Mouse (Mus musculus): ENCODE data around the gene Plod1. TPM values are rescaled to one million over a fixed set of nuclear protein-coding genes. Genes with fewer than 3 reads are reported as not detected.
"Not testable (repeated sequence)": the region's sequence is repeated elsewhere in the genome, so short reads cannot be mapped to it uniquely, and the experiment has no call there.

Plod1 gene
- total RNA-seq, 2 experiments from 2014 or later: 10.5 to 22.9 TPM

DNA sequence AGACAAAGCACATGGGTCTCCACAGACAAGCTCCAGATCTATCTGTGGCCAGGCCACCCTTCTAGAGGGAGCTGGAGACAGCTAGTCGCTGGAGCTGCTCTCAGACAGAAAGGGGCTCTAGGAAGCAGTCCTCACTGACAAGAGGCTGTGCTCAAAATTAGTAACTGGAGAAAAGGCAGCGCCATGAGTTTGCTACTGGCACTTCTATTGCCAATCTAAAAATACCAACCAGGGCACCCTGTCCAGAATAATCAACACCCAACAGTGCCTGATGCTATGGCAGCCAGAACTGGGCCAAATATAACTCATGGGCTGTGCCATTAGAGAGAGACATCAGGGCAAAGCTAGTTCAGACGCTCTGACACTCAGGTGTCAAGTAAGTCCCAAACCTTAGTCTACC is 39.2 kb downstream of the Plod1 start:
- no peak for ATAC-seq (ENCODE audit: poor library complexity, severe bottlenecking)

DNA sequence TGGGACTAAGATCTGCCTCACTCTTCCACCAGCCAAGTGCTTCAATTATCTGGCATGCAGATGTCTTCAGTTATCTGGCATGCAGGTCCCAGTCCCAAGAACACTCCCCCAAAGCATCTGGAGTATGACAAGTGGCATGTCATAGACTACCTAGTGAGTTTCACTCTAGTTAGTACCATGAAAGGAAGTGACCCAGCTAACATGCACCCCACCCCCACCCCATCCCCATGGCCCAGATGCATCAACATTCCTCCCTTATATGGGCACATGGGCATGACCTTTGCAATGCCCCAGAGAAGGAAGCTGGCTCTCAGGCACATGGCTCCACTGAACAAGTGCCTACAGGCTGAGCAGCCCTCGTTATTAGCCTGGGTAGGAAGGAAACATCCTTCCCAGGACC is 40.2 kb downstream of the Plod1 start:
- ATAC-seq (ENCODE audit: poor library complexity, severe bottlenecking): no peak

DNA sequence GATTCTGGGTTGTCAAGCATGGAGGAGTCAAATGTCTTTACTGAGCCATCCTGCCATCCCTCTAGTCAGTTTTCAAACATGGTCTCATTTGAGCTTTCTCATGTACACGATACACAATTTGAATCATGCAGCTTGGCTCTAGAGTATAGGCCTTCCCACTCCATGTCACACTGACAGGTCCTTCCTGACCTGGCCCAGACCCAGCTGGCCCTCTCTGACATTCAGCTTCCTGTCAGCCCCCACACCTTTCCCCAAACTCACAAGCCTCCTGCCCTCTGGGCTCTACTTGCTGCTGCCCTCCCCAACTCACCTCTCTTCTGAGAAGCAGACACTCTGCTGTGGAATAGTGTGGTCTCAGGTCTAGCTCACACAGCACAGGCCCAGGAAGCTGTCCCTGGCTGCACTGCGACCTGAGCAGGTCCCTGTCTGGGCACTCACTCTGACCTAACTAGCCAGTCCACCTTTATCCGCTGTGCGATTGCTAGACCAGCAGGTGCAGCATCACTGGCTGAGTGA is 40.7 kb downstream of the Plod1 start:
- no peak for ATAC-seq (ENCODE audit: poor library complexity, severe bottlenecking)

DNA sequence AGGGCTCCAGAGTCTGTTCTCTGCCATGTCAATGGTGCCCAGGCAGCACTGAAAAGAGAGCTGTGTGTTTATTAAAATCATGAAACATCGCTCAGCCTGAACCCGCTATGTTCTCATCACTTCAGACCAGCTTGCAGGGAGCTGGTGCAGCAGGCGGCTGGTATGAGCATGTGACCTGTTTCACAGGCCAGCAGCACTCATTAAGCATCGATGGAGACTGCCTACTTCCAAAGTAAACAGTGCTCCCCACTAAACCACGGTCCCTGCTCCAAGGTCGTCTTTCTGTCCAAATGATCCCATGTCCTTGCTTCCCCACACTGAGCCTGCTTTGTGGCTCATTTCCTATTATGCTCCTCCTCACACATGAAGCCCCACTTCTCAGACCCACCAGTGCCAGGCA is 46.2 kb downstream of the Plod1 start:
- no peak for ATAC-seq (ENCODE audit: poor library complexity, severe bottlenecking)

- no peak for ATAC-seq (ENCODE audit: poor library complexity, severe bottlenecking)
Measured at GRCm38 (mm10) chr4:147888237-147888636, 48.3 kb downstream of the Plod1 start.

- no peak for ATAC-seq (ENCODE audit: poor library complexity, severe bottlenecking)
Measured at GRCm38 (mm10) chr4:147887277-147887676, 49.3 kb downstream of the Plod1 start.

DNA sequence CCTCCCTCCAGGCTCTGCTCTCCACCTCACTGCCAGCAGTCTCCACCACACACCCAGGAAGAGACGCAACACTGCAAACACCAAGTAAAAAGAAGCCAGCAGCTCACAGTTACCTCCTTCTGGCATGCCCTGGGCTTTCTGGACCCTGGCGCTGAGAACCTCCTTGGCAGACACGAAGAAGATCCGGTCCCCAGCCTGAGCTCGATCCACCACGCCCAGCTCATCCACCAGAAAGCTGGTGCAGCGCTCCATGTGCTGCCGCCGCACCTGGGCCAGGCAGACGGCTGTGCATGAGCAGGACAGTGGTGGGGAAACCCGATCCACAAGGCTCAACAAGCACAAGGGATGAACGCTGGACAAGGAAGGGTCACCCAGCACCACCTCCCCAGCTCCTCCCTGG is 50.4 kb downstream of the Plod1 start:
- ATAC-seq (ENCODE audit: poor library complexity, severe bottlenecking): no peak

- ATAC-seq (ENCODE audit: poor library complexity, severe bottlenecking): no peak
Measured at GRCm38 (mm10) chr4:147884138-147884537, 52.4 kb downstream of the Plod1 start.

DNA sequence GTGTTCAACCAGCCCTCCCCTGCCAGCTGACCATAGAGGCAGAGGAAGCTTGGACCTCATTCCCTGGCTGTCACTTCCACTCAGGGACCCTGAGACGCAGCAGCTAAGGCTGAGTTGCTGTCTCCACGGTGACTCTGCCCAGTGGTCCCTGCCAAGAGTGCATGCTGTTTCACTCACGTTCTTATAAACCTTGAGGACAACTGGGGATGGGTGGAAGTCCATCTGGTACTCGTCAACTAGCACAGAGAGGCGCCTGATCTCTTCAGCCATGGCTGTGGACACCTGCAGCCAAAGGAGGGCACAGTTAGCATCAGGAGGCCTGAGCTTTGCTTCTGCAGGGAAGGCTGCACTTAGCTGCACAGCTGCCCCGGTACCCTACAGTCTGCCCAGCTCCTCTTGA is 53.5 kb downstream of the Plod1 start:
- ATAC-seq (ENCODE audit: poor library complexity, severe bottlenecking): no peak

DNA sequence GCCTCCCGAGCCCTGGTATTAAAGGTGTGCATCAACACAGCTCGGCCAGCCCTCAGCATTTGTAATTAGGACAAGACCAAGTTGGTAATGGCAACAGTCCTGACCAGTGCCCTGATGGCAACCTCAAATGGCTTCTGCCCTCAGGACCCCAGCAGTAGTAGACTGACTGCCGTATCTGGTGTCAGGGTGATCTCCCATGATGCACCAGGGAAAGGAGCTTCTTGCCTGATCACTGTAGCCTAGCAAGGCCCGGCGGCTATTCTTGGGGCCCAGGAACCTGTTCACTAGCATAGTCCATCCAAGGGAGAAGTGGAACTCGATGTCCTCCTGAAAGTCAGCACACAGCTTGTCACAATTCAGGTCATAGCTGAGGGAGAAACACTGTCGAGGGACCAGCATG is 54.8 kb downstream of the Plod1 start:
- no peak for ATAC-seq (ENCODE audit: poor library complexity, severe bottlenecking)

DNA sequence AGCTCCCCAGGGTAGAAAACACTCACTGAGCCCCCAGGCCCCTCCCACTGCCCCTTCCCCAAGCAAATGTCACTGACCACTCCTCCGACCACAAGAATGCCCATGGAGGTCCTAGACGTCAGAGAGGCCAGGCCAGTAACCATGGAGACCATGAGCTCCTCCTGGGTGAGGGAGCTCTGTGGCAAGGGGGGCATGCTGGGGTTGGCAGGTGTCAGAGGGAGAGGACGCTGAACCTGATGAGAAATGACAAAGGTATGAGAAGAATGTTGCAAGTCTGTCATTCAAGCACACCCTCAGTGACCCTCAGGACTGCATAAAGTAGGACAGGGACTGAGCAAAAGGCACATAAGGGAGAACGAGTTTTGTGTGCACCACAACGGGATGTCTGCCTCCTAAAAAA is 56.7 kb downstream of the Plod1 start:
- no peak for ATAC-seq (ENCODE audit: poor library complexity, severe bottlenecking)

DNA sequence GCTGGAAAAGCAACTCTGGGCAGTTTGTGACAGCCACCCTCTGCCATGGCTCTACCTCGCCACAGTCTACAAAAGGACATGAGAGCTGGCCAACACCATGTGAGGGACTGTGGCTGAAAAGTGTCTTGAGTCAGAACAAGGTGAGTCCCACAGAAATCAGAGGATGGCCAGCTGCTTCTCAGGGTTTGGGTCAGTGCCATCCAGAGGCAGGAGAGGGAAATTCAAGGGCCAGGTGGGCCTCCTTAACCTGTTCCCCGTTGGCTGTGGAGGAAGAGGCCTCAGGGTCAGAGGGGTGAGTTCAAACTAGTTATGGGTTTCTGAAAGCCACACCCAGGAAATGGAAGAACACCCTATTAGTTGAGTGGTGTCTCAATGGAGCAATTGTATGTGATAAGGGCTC is 57.1 kb downstream of the Plod1 start:
- no peak; the same call in 1 of the 2 replicates for ATAC-seq (ENCODE audit: poor library complexity, severe bottlenecking)

DNA sequence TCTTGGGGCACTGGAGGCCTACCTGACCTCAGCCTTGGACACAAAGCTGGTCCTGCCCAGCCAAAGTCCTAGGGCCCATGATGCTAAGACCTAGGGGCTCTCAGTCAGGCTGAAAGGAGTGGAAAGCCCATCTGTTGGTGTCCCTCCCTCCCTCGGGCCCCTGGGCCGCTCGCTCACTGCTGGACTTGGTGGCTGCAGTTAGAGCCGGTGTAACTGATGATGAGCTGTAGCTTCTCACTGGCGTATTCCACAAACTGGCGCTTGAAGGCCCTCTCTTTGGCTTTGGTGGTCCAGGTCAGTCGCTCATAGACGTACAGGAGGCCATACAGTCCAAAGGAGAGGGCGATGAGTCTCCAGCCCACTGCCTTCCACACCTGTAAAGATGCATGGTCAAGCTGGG is 58.0 kb downstream of the Plod1 start:
- ATAC-seq (ENCODE audit: poor library complexity, severe bottlenecking): no peak

GRCm38 (mm10) chr4:147875852-147876575 is 60.6 kb downstream of the Plod1 start:
- ATAC-seq (ENCODE audit: poor library complexity, severe bottlenecking): peak; percentile 53

DNA sequence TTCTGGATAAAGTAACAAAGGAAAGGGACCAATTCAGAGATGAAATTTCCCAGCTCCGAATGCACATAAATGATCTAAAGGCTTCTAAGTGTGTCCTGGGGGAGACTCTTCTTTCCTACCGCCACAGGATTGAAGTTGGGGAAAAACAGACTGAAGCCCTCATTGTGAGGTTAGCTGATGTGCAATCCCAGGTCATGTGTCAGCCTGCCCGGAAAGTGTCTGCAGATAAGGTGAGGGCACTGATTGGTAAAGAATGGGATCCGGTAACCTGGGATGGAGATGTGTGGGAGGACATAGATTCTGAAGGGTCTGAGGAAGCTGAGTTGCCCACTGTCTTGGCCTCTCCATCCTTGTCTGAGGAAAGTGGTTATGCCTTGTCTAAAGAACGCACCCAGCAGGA is 67.3 kb downstream of the Plod1 start:
- no peak for ATAC-seq (ENCODE audit: poor library complexity, severe bottlenecking)

GRCm38 (mm10) chr4:147868450-147869031 is 68.0 kb downstream of the Plod1 start, which contains the start of the genes Miip and Fv1:
Miip (minus strand) TSS chr4:147868816.
Fv1 (plus strand) TSS chr4:147868979.
- ATAC-seq (ENCODE audit: poor library complexity, severe bottlenecking): peak; percentile 92

DNA sequence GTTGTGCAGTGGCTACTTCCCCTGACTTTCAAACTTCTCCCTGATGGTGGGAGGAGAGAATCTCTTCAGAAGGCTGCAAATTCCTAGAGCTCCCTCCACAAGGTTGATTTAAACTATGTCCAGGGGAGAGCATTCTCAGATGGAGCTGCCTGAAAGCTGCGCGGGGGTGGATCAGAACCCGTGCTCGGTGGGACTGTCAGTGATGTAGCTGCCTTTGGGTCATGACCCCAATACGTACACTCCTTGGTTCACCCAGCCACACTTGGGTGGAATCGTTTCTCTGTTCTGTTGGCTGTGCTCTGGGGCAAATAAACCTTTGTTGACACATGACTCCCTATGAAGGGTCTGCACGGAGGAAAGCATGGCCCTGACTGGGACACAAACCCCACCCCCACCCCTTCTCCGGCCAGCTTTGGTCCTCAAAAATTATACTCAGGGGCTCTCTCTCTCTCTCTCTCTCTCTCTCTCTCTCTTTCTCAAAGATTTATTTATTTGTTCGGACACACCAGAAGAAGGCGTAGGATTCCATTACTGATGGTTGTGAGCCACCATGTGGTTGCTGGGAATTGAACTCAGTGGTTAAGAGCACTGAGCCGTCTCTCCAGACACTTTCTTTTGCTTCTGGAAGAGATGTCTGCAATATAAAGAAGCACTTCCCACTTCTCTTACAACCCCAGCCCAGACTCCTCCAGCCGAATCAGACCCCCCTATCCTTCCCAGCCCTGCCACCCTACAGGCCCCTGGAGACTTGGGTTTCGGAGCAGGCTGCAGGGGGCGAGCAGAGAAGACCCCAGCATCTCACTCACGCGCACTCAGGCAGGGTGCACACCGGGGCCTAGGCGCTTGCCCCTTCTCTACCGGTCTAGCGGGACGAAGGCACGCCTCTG is 68.8 kb downstream of the Plod1 start:
- peak; percentile 26 for ATAC-seq (ENCODE audit: poor library complexity, severe bottlenecking)

DNA sequence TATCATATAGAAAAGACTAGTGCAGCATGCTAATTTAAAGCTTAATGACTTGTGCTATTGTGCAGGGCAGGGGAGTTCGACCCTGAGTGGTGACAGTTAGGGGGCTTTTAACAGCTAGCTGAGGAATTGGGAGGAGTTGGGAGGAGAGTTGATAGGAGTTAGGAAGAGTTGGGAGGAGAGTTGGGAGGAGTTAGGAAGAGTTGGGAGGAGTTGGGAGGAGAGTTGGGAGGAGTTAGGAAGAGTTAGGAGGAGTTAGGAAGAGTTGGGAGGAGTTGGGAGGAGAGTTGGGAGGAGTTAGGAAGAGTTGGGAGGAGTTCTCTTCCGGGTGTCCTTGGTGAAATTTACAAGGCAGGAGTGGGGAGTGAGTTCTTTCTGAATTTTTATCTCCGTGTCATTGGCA is 69.8 kb downstream of the Plod1 start:
- not testable (repeated sequence) for ATAC-seq (ENCODE audit: poor library complexity, severe bottlenecking)

DNA sequence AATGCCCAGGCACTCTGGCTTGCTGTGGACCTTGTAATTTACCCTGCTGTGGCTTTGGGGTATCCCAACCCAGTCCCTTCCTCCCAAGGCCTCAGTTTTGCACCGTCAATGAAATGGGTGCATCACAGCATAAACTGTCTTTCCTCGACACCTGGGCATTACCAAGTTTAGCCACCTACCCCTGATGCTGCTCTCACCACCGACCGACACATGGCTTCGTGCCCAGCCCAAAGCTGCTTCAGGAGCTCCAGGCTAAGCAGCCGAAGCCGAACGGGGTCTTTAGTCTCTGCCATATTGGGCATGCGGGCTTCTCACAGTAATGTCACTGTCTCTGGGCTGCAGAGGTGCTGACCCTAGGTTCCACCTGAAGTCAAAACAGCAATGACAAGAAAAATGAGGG is 70.5 kb downstream of the Plod1 start:
- no peak for ATAC-seq (ENCODE audit: poor library complexity, severe bottlenecking)

GRCm38 (mm10) chr4:147865651-147866050 is 70.9 kb downstream of the Plod1 start:
- ATAC-seq (ENCODE audit: poor library complexity, severe bottlenecking): no peak

DNA sequence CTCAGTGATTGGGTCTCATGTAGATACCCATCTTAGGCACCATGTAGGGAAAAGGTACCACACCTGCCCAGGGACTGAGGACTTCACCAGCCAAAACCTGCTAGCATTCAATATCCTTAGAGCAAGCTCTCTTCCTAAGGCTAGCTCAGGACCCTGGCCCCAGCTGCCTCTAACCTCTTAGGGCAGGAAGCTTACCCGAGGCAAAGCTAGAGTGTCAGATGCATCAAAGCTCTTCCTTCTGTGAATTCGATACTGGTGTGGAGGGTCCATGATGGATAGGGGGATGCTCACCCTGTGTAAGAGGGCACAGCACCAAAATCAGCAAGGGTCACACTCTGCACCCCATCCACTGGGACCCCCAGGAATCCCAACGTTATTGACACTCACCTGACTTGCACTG is 74.5 kb downstream of the Plod1 start:
- no peak for ATAC-seq (ENCODE audit: poor library complexity, severe bottlenecking)

Data from megakaryocyte, adult 5-6 weeks (primary cell).